Mouse (Mus musculus) right cerebral cortex, adult 18-20 months (tissue): Measurements from ENCODE around the gene Arhgap15.

Experiments
- DNase-seq: peaks from one replicate; pipeline ENCODE4 v3.0.0; 2022; ENCODE audit warnings: mixed read lengths

Arhgap15 gene

DNA sequence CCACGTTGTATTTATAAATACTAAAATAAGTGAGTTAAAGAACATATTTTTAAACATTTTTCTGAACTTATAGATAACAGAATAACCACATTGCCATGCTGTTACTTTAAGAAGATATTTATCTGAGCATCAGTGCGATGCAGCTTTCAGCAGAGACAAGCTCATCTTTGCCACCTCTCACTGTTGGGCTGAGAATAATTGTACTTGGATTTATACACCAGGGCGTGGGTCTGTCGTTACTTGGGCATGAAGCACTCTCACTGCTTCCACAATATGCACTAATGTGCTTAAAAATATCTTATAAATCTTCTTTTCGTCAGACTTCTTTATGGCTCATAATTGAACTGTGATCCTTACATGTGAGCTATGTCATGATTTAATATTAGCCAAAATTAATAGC, 372.5 kb downstream of the Arhgap15 start:
- no peak for DNase-seq

DNA sequence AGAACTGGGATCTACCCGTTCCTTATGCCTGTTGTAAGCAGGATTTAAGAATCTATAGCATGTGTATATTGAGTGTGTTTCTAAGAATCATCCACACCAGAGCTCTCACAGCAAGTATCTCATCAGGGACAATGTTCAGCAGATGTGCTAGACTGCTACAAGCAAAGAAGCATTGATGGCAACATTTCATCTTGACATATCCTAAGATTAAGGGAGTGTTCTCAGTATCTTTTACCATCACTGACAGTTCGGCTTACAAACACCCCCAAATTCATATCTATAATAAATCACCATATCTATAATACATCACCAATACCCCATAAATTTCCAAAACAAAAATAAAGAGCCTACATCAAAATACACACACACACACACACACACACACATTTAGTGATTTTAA, 374.6 kb downstream of the Arhgap15 start:
- DNase-seq = no peak

DNA sequence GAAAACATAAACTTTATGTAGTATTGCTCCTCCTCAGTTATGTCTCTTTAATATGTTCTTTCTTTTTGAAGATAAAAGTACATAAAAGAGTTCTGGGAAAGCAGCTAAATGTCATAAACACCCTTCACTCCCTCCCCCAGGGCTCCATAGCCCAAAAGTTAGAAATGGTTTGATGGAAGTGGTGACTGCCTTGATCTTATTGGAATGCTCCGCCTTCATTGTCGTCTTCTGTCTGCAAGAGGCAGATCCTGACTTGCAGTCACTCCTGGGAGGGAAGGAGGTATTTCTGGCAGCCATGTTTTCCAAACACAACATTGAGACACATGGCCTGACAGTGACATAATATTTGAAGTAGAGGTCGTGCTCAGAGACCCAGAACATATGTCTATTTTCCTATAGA, 375.5 kb downstream of the Arhgap15 start:
- no peak for DNase-seq

DNA sequence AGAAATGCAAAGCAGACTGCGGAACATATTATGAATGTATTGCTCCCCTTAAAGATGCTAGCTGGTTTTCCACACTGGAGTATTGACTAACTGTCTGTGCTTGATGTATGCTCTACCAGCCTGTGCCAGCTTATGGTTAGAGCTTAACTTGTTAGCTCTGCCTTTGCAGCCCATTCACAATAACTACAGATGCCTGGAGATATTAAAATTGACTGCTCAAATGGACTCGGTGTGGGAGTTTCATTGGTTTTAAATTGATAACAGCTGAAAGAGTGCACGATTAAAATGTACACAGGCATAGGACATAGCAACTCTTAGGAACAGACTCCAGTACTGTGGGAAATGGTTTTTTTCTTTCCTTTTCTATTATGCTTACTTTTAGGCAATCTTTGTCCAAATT, 376.1 kb downstream of the Arhgap15 start:
- DNase-seq = no peak

DNA sequence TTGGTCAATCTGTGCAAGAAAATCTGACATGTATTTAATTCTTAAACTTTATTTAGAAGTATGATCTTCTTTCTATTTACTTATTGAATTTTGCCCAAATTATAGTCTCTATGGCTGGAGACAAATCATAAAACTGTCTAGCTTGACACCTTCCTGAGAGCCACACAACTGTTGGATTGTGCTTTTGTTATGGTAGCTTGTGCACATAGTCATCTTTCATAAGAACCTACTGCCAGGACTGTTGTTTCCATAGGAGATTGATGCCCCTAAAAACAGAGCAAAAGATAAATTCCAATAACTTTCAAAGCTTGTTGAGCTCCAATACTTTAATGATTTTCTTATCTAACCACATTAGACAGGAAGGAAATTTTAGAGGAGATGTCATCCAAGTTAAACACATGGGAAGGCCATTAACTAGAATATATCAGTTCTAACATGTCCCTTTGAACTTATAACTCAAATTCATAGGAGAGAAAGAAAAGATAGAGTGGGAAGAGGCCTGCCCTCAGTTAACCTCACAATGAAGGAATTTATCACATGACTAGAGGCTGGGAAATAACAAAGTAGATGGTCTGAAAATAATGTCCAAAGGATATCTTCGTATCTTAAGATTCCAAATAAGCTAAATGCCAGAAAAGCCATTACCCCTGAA, 377.5 kb downstream of the Arhgap15 start:
- no peak for DNase-seq

DNA sequence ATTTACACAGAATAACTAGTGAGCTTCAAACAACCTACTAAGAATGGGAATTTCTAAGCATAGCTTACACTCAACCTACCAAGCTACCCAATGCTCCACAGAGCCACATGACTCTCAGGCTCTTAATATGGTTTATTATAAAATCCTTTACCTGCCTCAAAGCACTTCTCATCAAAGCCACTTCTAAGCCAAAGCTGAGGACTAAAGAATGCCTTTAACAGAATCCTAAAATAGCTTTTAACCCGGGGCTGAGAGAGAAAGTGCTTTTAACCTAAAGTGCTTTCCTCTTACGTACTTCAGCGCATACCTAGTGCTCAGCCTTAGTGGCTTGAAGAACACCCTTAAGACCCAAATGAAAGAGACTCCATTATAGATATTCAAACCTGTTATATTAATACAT, 380.9 kb downstream of the Arhgap15 start:
- no peak for DNase-seq

DNA sequence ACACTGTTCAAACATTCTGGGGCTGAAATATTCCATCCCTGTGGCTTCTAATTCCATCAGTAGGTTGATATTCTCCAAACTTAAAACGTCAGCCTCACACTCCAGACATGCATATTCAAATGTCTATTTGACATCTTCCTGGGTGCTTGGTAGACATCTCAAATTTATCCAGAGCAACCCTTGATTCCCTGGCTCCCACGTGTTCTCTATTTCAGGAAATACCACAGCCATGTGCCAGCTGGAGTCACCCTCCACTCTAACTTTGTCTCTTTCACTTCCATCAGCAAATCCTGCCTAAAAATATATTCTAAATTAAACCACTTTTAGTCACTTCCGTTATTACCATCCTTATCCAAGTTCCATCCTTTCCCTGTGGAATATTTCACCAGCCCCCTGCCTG, 382.6 kb downstream of the Arhgap15 start:
- DNase-seq = peak; percentile 66

- peak; percentile 39 for DNase-seq
These were observed 386.2 kb downstream of the Arhgap15 start for GRCm38 (mm10) chr2:44134796-44135195.

GRCm38 (mm10) chr2:44140455-44140854, 391.8 kb downstream of the Arhgap15 start:
- no peak for DNase-seq

DNA sequence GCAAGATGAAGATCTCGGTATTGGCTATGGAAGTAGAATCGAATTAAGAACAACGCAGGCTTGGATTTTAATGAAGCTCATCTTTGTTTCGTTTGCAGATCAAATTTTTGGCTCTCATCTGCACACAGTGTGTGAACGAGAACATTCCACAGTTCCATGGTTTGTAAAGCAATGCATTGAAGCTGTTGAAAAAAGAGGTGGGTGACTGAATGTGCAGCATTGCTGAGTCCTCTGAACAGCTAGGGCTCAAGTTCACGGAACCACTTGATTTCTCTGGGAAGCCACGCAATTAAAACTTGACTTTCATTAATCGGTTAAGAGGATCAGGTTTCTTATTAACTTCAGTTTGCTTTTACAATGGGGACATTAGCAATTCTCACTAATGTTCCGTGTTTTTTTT, 393.5 kb downstream of the Arhgap15 start:
- DNase-seq = no peak

GRCm38 (mm10) chr2:44142611-44143010, 394.0 kb downstream of the Arhgap15 start:
- no peak for DNase-seq

GRCm38 (mm10) chr2:44146124-44146981, 397.7 kb downstream of the Arhgap15 start:
- DNase-seq = no peak

DNA sequence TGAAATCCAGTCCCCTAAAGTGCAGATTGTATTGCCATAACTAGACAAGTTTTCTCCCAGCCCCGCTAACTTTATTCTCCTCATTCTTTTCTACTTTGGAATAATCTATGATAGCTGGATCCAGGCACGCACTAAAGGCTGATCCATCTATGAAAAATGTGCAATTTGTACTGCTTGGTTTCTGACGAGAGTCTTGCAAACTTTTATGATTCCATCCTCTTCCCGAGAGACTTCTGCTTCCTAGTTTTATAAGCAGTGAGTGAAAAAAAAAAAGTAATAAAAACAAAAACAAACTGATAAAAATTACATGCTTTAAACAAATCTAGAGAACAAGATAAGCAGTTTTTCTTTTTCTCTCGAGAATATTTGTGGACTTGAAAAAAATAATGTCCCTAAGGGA, 398.9 kb downstream of the Arhgap15 start:
- DNase-seq = no peak

DNA sequence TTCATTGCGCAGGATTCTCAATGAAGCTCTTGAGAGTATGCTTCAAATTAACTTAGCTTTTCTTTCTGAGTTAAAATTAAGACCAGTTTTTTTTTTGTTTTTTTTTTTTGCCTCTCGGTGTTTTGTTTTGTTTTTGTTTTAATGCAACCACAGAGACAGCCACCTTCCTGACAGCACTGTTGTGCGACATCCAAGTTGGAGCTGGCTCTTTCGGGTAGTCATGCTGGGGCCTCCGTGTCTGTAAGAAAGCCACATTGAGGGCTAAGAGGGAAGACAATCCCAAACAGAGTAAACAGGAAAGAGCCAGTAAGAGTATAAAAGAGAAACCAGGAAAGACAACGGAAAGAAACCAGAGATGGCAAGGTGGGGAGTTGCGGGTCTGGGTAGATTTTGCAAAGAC, 399.3 kb downstream of the Arhgap15 start:
- no peak for DNase-seq

DNA sequence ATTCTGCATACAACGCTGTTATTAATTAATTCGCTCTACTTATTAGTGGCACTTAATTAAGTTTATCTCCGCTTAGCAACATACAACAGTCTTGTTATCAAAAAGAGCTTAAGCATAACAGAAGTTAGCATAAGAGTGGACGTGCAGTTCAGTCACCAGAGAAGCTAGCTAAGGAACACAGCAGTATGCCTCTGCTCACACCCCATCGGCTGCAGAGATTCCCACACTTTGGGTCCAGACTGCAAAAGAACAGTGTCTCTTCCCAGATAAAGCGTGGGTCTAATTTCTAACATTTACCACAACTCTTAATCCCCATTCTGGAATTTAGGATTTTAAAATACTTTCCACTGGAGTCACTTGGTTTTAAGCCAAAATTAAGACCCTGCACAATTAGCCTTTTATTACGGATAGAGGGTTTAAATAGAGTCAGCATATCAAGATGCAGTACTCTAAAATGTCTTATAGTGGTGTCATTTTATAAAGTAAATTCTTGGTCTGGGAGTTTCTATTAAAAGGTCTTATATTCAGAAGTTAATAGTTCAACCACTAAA, 400.0 kb downstream of the Arhgap15 start:
- DNase-seq = no peak

GRCm38 (mm10) chr2:44152301-44152700, 403.7 kb downstream of the Arhgap15 start:
- DNase-seq = no peak

- DNase-seq = no peak
These were observed 411.7 kb downstream of the Arhgap15 start for GRCm38 (mm10) chr2:44160358-44160757.

DNA sequence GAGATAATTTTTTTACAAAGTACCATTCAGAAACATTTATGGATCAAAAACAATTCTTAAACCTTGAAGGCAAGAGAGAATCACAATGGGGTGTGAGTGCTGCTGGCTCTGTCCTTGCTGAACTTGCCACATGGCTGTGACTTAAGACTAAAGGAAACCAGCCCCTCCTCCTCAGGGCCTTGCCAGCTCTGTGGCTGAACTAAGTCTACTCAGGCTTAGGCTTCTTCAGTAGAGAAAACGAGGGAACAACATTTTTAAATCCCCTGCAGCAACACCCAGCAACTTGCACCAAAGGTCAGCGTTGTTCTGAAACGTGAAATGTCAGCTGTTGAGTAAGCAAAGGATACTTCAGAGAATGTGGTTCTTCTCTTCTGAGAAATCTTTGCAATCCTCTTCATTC, 417.2 kb downstream of the Arhgap15 start:
- DNase-seq = no peak

DNA sequence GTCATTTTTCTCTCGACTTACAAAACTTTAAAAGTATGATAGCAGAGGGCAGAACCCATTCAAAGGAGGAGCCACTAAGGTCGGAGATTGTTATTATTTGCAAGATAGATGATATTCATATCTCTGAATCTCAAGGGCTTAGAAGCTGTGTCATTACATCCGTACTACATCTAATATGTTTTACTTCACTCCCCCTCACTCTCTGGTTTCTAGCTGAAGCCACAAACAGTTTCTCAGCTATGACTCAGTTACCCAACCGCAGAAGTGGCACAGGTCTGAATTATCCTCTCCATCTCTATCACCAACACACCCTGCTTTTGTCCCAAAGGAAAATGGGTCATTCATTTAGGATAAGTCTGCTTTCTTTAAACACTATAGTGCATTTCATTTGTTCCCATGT, 418.1 kb downstream of the Arhgap15 start:
- no peak for DNase-seq

DNA sequence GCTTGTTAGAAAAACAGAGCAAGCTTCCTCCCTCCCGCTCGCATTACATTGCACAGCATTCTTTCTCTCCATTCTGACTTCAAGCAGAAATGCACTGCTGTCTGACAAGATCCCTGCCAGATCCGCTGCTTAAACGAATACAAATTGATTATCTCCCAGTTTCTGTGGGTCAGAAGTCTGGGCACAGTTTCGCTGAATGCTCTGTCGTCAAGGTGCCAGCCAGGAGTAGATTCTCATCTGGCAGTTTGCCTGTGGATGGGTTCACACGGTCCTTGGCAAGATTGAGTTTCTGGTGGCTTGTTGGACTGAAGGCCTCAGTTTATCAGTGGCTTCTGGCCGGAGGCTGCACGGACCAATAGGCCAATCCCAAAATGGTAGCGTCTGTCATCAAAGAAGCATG, 435.9 kb downstream of the Arhgap15 start:
- DNase-seq = no peak

GRCm38 (mm10) chr2:44190749-44191148, 442.1 kb downstream of the Arhgap15 start:
- DNase-seq = peak; percentile 10

GRCm38 (mm10) chr2:44192058-44192457, 443.4 kb downstream of the Arhgap15 start:
- DNase-seq = no peak

DNA sequence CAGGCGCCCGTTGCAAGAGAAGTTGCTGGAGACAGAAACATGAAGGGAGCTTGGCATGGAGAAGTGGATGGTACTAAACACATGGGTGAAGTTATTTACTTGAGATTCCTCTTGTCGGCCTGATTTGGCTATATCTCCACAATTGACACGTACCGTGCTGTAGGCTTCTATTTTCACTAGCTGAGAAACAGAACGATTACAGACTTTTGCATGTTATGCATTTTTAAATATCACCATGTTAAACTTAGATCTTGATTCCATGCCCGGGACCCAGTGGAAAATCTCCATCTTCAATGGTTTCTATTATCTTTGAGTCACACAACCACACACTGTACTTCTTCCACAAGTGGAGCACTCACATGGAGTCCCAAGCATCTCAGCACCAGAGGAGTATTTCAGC, 466.9 kb downstream of the Arhgap15 start:
- DNase-seq = peak; percentile 62

- no peak for DNase-seq
These were observed 469.2 kb downstream of the Arhgap15 start for GRCm38 (mm10) chr2:44217811-44218210.
